Mouse (Mus musculus) forebrain, embryonic 10.5 days (tissue): ENCODE data around the gene Anp32b. TPM values are rescaled to one million over a fixed set of nuclear protein-coding genes. Genes with fewer than 3 reads are reported as not detected.
A peak's percentile ranks its signal among the peaks of the same experiment; 100 is the strongest.

ENCODE experiments used
- DNase-seq: peaks from one replicate; pipeline ENCODE4 v3.0.0-alpha.2; 2017; ENCODE audit warnings: low spot score; ENCODE audit errors: extremely low spot score
- H3K27ac ChIP-seq: fragments of 300-500 bp; sonication (generic); 2 replicates; pipeline ENCODE4 v1.5.1; 2016; ENCODE audit warnings: mild to moderate bottlenecking
- H3K27me3 ChIP-seq: fragments of 300-500 bp; sonication (generic); 2 replicates; pipeline ENCODE4 v1.6.1; 2016; ENCODE audit warnings: mild to moderate bottlenecking; ENCODE audit not compliant: poor library complexity, severe bottlenecking
- H3K36me3 ChIP-seq: fragments of 300-500 bp; sonication (generic); replicated peaks from 2 replicates; pipeline ENCODE4 v1.6.1; 2016; ENCODE audit warnings: mild to moderate bottlenecking, moderate library complexity
- H3K4me1 ChIP-seq: fragments of 300-500 bp; sonication (generic); 2 replicates; pipeline ENCODE4 v1.6.1; 2016
- H3K4me3 ChIP-seq: fragments of 300-500 bp; sonication (generic); 2 replicates; pipeline ENCODE4 v1.5.1; 2016; ENCODE audit warnings: mild to moderate bottlenecking, moderate library complexity
- H3K9me3 ChIP-seq: fragments of 300-500 bp; sonication (generic); 2 replicates; pipeline ENCODE4 v1.6.1; 2016; ENCODE audit warnings: mild to moderate bottlenecking, moderate library complexity
- WGBS: fragments of 180-500 bp; shearing (Covaris S2); methylation state at CpG from one replicate; pipeline ENCODE4 v1.1.7; 2016; 5-methylcytosine and 5-hydroxymethylcytosine counted together
- polyA plus RNA-seq: library from polyadenylated mRNA; unstranded; fragments of >200 nt; fragmentation: Nextera tagmentation; extraction: Ambion mirVana; gene quantifications from 2 replicates; pipeline ENCODE4 v1.2.1, GENCODE M21; 2016

The Anp32b gene
- polyA plus RNA-seq, 1 experiment from 2014 or later, result 424 TPM

DNA sequence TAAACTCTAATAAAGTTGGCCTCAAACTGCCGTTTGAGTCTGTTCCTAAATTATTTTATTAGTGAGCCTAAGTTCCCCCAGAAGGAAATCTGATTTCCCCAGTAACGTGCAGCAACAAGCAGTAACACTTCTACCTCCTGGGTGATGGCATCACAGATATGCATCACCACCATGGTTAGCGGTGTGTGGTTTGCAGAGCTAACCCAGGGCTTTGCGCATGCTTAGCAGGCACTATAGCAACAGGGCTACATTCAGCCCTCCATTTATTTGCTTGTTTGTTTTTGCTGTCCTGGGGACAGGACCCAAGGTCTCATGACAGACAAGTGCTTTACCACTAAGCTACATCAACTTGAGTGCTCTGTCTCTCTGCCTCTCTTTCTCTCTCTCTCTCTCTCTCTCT lies 8.2 kb upstream of the Anp32b start:
- DNase-seq, result no peak
- Histone ChIP-seq H3K9me3 (no peaks in the 10 kb centered on the region), H3K27ac (no peak overlapping the region), H3K4me1 (peaks cover 8% of the 10 kb centered on the region), H3K27me3 (no peaks in the 10 kb centered on the region), H3K36me3 (no peaks in the 10 kb centered on the region), H3K4me3 (no peak overlapping the region)
- WGBS, result 91% methylated on average over 4 of the region's 4 CpGs

DNA sequence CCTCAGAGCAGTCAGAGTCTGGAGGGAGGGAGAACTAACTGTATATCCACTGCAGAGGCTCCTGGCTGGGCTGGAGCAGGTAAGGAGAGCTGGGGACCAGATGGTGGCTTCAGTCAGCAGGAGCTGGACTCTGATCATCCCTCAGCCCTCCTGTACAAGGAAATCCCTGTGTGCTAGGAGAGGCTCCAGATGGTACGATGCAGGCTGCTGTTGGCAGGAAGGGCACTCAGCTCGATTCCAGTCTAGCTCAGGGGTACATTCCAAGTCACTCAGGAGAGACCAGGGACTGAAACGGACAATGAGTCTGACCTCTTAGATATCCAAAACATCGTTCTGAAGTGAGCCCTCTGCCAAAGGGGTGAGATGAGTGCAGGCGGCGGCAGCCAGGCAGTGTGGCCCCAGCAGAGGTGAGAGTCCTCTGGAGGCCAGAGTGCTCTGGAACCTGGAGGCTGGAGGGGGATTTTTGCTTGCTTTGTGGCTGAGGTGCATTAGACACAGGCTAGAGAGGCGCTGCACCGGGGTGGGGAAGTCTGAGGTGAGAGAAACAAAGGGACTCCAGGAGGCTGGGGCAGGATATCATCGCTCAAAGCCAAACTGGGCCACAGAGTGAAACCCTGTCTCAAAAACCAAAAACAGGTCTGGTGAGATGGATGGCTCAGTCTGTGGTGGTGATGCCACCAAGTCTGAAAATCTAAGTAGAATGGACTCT lies 5.3 kb upstream of the Anp32b start:
- Histone ChIP-seq H3K4me1 (peaks cover 25% of the 10 kb centered on the region), H3K36me3 (no peaks in the 10 kb centered on the region), H3K27me3 (no peaks in the 10 kb centered on the region), H3K4me3 (no peak overlapping the region), H3K27ac (no peak overlapping the region), H3K9me3 (no peaks in the 10 kb centered on the region)
- no peak for DNase-seq
- WGBS, result 47% methylated on average over 9 of the region's 9 CpGs

GRCm38 (mm10) chr4:46447461-46447860 lies 3.2 kb upstream of the Anp32b start:
- H3K36me3 ChIP-seq, result no peaks in the 10 kb centered on the region
- H3K4me3 ChIP-seq, result no peak overlapping the region
- DNase-seq, result no peak
- H3K27me3 ChIP-seq, result no peaks in the 10 kb centered on the region
- WGBS, result 70% methylated on average over 1 of the region's 1 CpGs
- H3K4me1 ChIP-seq, result peaks cover 32% of the 10 kb centered on the region
- H3K9me3 ChIP-seq, result no peaks in the 10 kb centered on the region
- no peak overlapping the region for H3K27ac ChIP-seq

DNA sequence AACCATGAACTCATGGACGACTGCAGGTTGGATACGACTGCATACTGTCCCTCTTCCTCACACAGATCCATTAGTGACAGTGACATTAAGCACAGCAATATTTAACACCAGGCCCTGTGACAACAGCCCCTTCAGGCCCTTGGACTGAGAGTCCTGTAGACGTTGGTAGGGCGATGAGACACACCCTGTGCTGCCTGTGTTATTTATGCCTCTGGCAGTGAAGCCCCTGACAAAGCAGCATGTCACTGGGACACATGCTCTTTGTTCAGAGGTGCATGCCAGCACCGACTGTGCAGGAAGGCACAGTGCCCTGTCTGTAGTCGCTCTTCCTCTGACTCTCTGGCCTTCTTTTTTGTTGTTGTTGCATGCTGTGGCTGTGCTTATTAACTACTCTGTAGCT lies 1.8 kb upstream of the Anp32b start:
- Histone ChIP-seq H3K4me1 (peaks cover 46% of the 10 kb centered on the region), H3K27ac (peak overlapping the region; percentile 8; the same call in 1 of the 2 replicates), H3K4me3 (no peak overlapping the region), H3K36me3 (peaks cover 9% of the 10 kb centered on the region), H3K27me3 (no peaks in the 10 kb centered on the region), H3K9me3 (no peaks in the 10 kb centered on the region)
- 56% methylated on average over 6 of the region's 6 CpGs for WGBS
- no peak for DNase-seq

GRCm38 (mm10) chr4:46450020-46450518 lies 633 bp upstream of the Anp32b start:
- Histone ChIP-seq H3K27me3 (no peaks in the 10 kb centered on the region), H3K9me3 (no peaks in the 10 kb centered on the region), H3K4me3 (peak overlapping the region; percentile 89), H3K4me1 (peaks cover 57% of the 10 kb centered on the region), H3K27ac (peak overlapping the region; percentile 100), H3K36me3 (peaks cover 9% of the 10 kb centered on the region)
- no peak for DNase-seq
- WGBS, result 36% methylated on average over 7 of the region's 7 CpGs

GRCm38 (mm10) chr4:46451240-46451757 lies 597 bp downstream of the Anp32b start:
- Histone ChIP-seq H3K4me1 (peaks cover 63% of the 10 kb centered on the region), H3K27ac (peak overlapping the region; percentile 100), H3K9me3 (no peaks in the 10 kb centered on the region), H3K27me3 (no peaks in the 10 kb centered on the region), H3K36me3 (peaks cover 17% of the 10 kb centered on the region), H3K4me3 (peak overlapping the region; percentile 89)
- WGBS, result 2% methylated on average over 65 of the region's 70 CpGs
- DNase-seq, result peak; percentile 66

DNA sequence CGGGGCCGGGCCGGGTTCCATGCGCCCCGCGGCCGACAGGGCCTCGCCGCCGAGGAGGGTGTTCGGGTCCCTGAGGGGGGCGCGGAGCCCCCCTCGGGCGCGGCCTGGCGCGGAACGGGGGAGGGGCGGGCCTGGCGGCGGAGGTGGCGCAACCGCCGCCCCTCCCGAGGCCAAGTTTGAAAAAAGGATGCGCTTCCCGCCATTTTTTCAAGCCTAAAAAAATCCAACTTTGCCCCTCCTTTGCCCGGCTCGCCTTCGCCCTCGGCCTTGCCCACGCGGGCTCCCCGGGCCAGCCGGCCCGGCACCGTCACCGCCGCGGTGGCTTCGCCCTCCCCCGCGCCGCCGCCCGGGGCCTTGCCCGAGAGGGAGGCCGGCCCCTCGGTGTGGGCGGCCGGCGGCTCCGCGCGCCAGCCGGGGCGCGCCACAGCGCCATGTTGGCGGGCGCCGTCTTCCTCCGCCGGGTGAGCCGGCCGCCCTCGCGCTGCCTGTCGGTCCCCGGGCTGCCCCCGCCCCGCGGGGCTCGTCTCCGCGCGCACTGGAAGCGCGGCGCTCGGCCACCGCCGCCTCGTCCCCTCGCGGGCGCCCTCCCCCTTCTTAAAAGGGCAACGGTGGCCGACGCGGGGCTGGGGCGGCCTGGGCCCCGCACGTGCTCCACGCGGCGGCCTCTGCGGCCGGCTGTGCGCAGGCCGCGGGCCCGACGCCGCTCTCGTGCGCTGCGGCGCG lies 1.2 kb downstream of the Anp32b start:
- under 1% methylated on average over 105 of the region's 111 CpGs for WGBS
- H3K4me1 ChIP-seq, result peaks cover 69% of the 10 kb centered on the region
- no peaks in the 10 kb centered on the region for H3K9me3 ChIP-seq
- peak; percentile 63 for DNase-seq
- H3K27me3 ChIP-seq, result no peaks in the 10 kb centered on the region
- H3K4me3 ChIP-seq, result peak overlapping the region; percentile 89
- peaks cover 24% of the 10 kb centered on the region for H3K36me3 ChIP-seq
- H3K27ac ChIP-seq, result peak overlapping the region; percentile 100

DNA sequence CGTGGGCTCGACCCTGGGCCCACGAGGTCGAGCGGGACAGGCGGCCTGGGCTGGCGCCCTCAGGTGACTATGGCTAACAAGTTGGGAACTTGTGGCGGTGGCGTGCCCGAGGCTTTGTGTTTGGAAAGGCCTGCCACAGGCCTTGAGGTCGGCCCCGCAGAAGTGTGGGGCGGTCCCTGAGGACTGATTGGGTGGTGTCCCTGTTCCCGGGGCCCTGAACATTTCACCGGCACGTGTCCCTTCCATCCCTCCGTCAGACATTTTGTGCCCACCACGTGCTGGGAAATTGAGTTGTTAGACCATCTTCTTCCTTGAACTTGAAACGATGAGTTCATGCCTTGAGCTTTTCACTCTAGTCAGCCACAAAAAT lies 1.8 kb downstream of the Anp32b start:
- under 1% methylated on average over 19 of the region's 19 CpGs for WGBS
- DNase-seq, result peak; percentile 79
- peak overlapping the region; percentile 89 for H3K4me3 ChIP-seq
- H3K36me3 ChIP-seq, result peaks cover 29% of the 10 kb centered on the region
- peak overlapping the region; percentile 100 for H3K27ac ChIP-seq
- H3K27me3 ChIP-seq, result no peaks in the 10 kb centered on the region
- H3K9me3 ChIP-seq, result no peaks in the 10 kb centered on the region
- H3K4me1 ChIP-seq, result peaks cover 72% of the 10 kb centered on the region

DNA sequence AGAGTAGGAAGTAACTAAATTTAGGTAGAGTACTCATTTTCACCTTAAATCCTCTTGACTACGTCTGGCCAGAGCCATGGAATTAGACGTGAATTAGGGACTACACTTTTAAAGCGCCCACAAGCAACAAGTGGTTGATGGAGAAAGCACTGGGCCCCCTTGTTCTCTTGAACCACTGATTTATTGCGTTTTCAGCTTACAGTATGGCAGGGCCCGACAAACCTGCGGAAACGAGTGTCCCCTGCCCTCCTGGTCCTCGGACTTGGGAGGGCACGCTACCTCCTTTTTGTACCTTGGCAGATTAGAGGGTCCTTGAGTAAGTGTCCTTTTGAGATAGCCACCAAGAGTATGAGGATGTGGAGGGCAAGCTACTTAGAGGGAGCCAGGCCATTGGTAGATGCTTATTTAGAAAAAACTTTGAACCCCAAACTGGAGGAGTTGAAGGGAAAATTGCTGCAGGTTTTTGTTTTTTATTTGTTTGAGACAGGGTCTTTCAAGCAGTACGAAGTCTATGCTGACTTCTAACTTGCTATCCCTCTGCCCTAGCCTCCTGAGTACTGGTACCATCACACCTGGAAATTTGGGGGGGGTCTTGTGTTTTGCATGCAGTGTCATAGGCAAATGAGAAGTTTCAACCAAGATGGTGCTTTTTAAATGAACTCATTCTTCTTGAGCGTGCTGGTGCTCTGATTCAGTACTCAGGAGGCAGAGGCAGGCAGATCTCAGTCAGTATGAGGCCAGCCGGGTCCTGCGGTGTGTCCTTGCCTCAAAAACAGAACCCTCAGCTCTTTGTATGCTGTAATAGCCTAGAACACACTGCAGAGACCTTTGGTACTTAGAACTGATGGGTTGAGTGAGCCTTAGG lies 2.4 kb downstream of the Anp32b start:
- Histone ChIP-seq H3K4me3 (peak overlapping the region; percentile 89), H3K27me3 (no peaks in the 10 kb centered on the region), H3K4me1 (peaks cover 72% of the 10 kb centered on the region), H3K27ac (peak overlapping the region; percentile 100), H3K9me3 (no peaks in the 10 kb centered on the region), H3K36me3 (peaks cover 35% of the 10 kb centered on the region)
- no peak for DNase-seq
- 42% methylated on average over 13 of the region's 13 CpGs for WGBS

DNA sequence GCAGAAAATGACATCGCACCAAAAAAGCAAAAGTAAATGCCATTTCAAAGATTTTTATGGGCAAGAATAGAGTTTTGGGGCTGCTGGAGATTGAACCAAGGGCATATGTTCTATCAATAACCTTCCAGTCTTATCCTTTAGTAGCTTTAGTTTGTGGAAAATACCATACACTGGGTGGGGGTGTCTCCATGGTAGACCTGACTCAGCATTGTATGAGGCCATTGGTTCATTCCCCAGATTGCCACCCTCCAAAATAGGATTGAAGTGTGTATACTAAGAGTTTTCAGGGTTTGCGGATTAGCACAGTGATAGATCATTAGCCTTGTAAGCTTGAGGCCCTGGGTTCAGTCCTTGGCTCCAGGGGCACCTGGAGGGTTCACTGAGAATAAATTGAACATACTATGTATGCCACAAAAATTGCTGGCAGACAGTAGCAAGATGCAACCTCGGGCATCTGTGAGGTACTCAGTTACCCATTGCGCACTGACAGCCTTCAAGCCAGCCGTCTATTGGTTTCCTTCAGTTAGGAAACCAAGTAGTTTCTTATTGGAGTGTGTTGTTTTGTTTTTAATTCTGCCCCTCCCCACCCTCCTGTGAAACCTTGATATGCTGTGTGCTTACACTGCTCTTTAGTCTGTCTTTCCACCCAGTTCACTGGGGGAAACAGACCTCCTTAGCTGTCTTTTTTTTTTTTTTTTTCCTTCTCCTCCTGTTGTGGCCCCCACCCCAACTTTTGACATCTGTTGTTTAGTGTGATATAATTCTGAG lies 3.6 kb downstream of the Anp32b start:
- Histone ChIP-seq H3K27me3 (no peaks in the 10 kb centered on the region), H3K4me1 (peaks cover 66% of the 10 kb centered on the region), H3K27ac (0 out of 2 replicates have a peak overlapping the region, but pooled peaks have one; percentile 100), H3K4me3 (peak overlapping the region; percentile 89), H3K36me3 (peaks cover 45% of the 10 kb centered on the region), H3K9me3 (no peaks in the 10 kb centered on the region)
- WGBS, result 80% methylated on average over 5 of the region's 5 CpGs
- no peak for DNase-seq

DNA sequence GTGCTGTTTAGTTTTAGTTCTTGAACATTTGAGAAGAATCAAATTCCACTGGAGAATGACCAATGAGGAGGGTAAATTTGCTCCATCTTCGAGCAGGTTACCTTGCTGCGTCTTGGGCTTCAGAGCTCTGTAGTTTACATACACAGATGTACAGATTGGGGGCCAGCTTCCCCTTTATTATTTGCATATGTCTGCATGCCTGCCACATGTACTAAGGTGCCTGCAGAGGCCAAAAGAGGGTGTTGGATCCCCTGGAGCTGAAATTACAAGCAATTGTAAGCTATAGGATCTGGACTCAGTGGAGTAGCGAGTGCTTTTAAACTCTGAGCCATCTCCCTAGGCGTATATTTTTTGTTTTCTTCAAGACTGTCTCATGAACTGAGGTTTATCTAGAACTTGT lies 6.1 kb downstream of the Anp32b start:
- H3K36me3 ChIP-seq, result peaks cover 70% of the 10 kb centered on the region
- H3K27ac ChIP-seq, result no peak overlapping the region
- no peak for DNase-seq
- H3K4me1 ChIP-seq, result peaks cover 53% of the 10 kb centered on the region
- no peak overlapping the region for H3K4me3 ChIP-seq
- H3K27me3 ChIP-seq, result no peaks in the 10 kb centered on the region
- no peaks in the 10 kb centered on the region for H3K9me3 ChIP-seq
- 94% methylated on average over 4 of the region's 4 CpGs for WGBS

DNA sequence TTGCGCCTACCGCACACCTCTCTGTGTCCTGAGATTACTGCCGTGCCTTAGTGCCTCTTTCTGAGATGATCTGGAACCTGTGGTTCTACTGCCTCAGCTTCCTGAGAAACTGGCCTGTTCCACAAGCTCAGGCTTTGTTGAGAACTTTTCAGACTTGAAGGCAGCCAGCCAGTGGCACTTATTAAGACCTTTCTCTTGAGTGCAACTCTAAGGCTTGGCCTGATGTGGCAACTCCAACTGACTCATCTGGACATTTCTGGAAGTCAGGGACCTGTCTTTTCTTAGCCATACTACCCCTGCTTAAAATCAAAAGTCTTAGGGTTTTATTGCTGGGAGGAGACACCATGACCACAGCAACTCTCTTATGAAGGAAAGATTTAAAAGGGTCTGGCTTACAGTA lies 6.5 kb downstream of the Anp32b start:
- 94% methylated on average over 3 of the region's 3 CpGs for WGBS
- H3K27ac ChIP-seq, result no peak overlapping the region
- no peak overlapping the region for H3K4me3 ChIP-seq
- peaks cover 74% of the 10 kb centered on the region for H3K36me3 ChIP-seq
- peaks cover 52% of the 10 kb centered on the region for H3K4me1 ChIP-seq
- no peak for DNase-seq
- no peaks in the 10 kb centered on the region for H3K9me3 ChIP-seq
- no peaks in the 10 kb centered on the region for H3K27me3 ChIP-seq
